Mouse (Mus musculus): ENCODE data around the gene Teddm1b. TPM values are rescaled to one million over a fixed set of nuclear protein-coding genes. Genes with fewer than 3 reads are reported as not detected.

Teddm1b gene
- polyA plus RNA-seq, 1 experiment from 2014 or later = 0.18 TPM

Other genes with a start within 250 kb of the Teddm1b start
- 0.23 and 0.37 TPM in 2 replicates for gene Rgs8, start 221.3 kb upstream of the Teddm1b start, polyA plus RNA-seq (2015; fragmentation: Nextera tagmentation; extraction: Ambion mirVana)
- 4.8 and 5.1 TPM in 2 replicates for gene Rgs16, start 134.0 kb upstream of the Teddm1b start, polyA plus RNA-seq (2015; fragmentation: Nextera tagmentation; extraction: Ambion mirVana)
- 22.9 and 24.5 TPM in 2 replicates for gene Rnasel, start 124.9 kb upstream of the Teddm1b start, polyA plus RNA-seq (2015; fragmentation: Nextera tagmentation; extraction: Ambion mirVana)
- not detected in 2 replicates for gene Rgsl1, start 30.2 kb upstream of the Teddm1b start, polyA plus RNA-seq (2015; fragmentation: Nextera tagmentation; extraction: Ambion mirVana)
- not detected in 2 replicates for gene Teddm1a, start 17.4 kb downstream of the Teddm1b start, polyA plus RNA-seq (2015; fragmentation: Nextera tagmentation; extraction: Ambion mirVana)
- 73.6 and 83.9 TPM in 2 replicates for gene Glul, start 25.6 kb downstream of the Teddm1b start, polyA plus RNA-seq (2015; fragmentation: Nextera tagmentation; extraction: Ambion mirVana)
- 0.34 and 0.36 TPM in 2 replicates for gene Teddm2, start 25.9 kb downstream of the Teddm1b start, polyA plus RNA-seq (2015; fragmentation: Nextera tagmentation; extraction: Ambion mirVana)

Measured in intestine, embryonic 15.5 days (tissue).